ENCODE assay signal across 9 mouse cellular contexts in the genomic region with DNA sequence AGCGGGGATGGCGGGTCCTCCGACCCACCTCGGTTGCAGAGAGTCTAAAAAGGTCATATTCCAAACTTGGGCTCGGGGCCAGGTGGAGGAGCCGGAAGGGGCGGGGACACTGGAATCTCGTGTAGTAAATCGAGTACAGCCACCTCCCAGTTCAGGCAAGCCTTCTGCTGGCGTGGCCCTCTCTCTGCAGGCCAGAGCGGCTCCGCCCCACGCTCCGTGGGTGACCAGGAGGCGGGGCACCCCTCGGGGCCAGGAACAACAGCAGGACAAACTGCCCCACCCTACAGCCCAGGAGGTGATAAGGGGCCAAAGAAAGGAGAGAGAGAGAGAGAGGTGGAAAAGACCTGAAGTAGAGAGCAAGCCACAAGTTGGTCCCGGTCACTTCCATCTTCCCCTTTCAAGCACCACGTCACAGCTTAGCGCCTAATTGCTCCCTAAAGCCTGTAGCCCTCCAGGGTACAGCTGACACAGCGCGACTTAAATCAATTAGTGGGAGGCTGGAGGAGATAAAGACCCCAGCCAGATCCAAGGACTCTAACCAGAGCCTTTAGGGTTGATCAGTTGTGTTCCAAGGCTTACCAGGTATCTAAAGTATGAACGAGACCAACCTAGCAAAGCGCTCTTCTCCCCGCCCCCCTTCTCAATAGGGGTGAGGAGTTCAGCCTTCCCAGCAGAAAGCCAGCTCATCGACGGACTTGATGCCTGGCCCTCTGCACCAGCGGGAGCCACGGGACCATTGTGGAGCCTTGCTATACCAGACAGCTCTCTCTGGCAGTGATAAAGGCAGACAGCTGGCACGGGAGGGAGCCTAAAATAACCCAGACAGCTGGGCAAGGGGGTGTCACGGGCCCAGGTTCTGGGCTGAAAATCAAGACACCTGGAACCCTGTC. TPM values are rescaled to one million over a fixed set of nuclear protein-coding genes. Genes with fewer than 3 reads are reported as not detected.
DNase-seq lines count a peak whose midpoint lies in the region; ATAC-seq and TF ChIP-seq lines count a peak whose summit lies in the region.
"Had no signal": no experiment of that assay in that cellular context is flagged by ENCODE, and none has a peak within 500 bp of the region (broad histone marks: within the 10 kb centered on the region; RNA-seq: fewer than 3 reads in every experiment).

No protein-coding gene starts in this region.

- peak overlapping the region; percentile 18 for H3K4me3 ChIP-seq in embryonic fibroblast, embryonic 13.5 days (ENCODE audit: insufficient read depth, low read length)
- H3K4me3 ChIP-seq in heart, embryonic 13.5 days, result peak overlapping the region; percentile 96
- H3K4me3 ChIP-seq in kidney, postnatal 0 days (replicated peaks; ENCODE audit: low read depth, low read length), result peak overlapping the region; percentile 87
- peak overlapping the region; percentile 69 for H3K4me3 ChIP-seq in neural tube, embryonic 15.5 days (replicated peaks)

- WGBS in heart, embryonic 13.5 days, result 2% methylated on average over 30 of the region's 30 CpGs
- WGBS in kidney, postnatal 0 days, result 2% methylated on average over 30 of the region's 30 CpGs
- WGBS in neural tube, embryonic 15.5 days, result 2% methylated on average over 30 of the region's 30 CpGs

- no peaks in the 10 kb centered on the region for H3K27me3 ChIP-seq in heart, embryonic 13.5 days (replicated peaks)
- no peaks in the 10 kb centered on the region for H3K27me3 ChIP-seq in kidney, postnatal 0 days (ENCODE audit: insufficient read depth, low read length)
- H3K27me3 ChIP-seq in neural tube, embryonic 15.5 days (replicated peaks), result no peaks in the 10 kb centered on the region

- TF ChIP-seq POLR2A in embryonic fibroblast, embryonic 13.5 days (IDR thresholded peaks at IDR 0.05; ENCODE audit: low read depth, low read length), result peak; percentile 57

- ATAC-seq in heart, embryonic 13.5 days (ENCODE audit: extremely low read depth, insufficient number of reproducible peaks, low FRiP score, low TSS enrichment), result peak; percentile 70
- peak; percentile 12; the same call in 1 of the 2 replicates for ATAC-seq in kidney, postnatal 0 days (replicated peaks; ENCODE audit: low FRiP score, low read depth)
- ATAC-seq in neural tube, embryonic 15.5 days (ENCODE audit: low FRiP score), result no peak

- peak overlapping the region; percentile 86 for H3K4me2 ChIP-seq in heart, embryonic 13.5 days
- H3K4me2 ChIP-seq in kidney, postnatal 0 days (ENCODE audit: low read length), result peak overlapping the region; percentile 100
- peak overlapping the region; percentile 91 for H3K4me2 ChIP-seq in neural tube, embryonic 15.5 days

- H3K4me1 ChIP-seq in embryonic fibroblast, embryonic 13.5 days (ENCODE audit: control insufficient read depth, insufficient read depth, low read length), result peaks cover 11% of the 10 kb centered on the region
- peaks cover 79% of the 10 kb centered on the region for H3K4me1 ChIP-seq in heart, embryonic 13.5 days
- peaks cover 58% of the 10 kb centered on the region for H3K4me1 ChIP-seq in kidney, postnatal 0 days (replicated peaks; ENCODE audit: insufficient read depth, low read length)
- peaks cover 68% of the 10 kb centered on the region for H3K4me1 ChIP-seq in neural tube, embryonic 15.5 days

- DNase-seq in CD4-positive helper T cell, adult 2 months (ENCODE audit: low read depth, low spot score), result peak; percentile 27
- DNase-seq in adrenal gland, postnatal 25 days, result peak; percentile 91
- DNase-seq in kidney, postnatal 0 days (ENCODE audit: low spot score), result peak; percentile 93
- peak; percentile 97 to 98 for DNase-seq in lung, adult 18-20 months
- peak; percentile 79 for DNase-seq in urinary bladder, adult 2 months (ENCODE audit: low spot score)

- H3K36me3 ChIP-seq in heart, embryonic 13.5 days, result peaks cover 8% of the 10 kb centered on the region
- H3K36me3 ChIP-seq in kidney, postnatal 0 days (ENCODE audit: insufficient read depth, low read length), result no peaks in the 10 kb centered on the region
- H3K36me3 ChIP-seq in neural tube, embryonic 15.5 days, result 0 out of 2 replicates have a peak, but pooled peaks cover 2% of the 10 kb centered on the region

- peak overlapping the region; percentile 100 for H3K27ac ChIP-seq in embryonic fibroblast, embryonic 13.5 days (ENCODE audit: insufficient read depth, low read length)
- peak overlapping the region; percentile 100 for H3K27ac ChIP-seq in heart, embryonic 13.5 days (replicated peaks)
- peak overlapping the region; percentile 100 for H3K27ac ChIP-seq in kidney, postnatal 0 days
- peak overlapping the region; percentile 97 for H3K27ac ChIP-seq in neural tube, embryonic 15.5 days (replicated peaks)

- H3K9ac ChIP-seq in heart, embryonic 13.5 days, result peak overlapping the region; percentile 100
- peak overlapping the region; percentile 94 for H3K9ac ChIP-seq in kidney, postnatal 0 days (ENCODE audit: low read depth, low read length)
- peak overlapping the region; percentile 99 for H3K9ac ChIP-seq in neural tube, embryonic 15.5 days (replicated peaks)

- no peak for TF ChIP-seq CTCF in embryonic fibroblast, embryonic 13.5 days (IDR thresholded peaks at IDR 0.05; ENCODE audit: borderline replicate concordance, insufficient read depth, low read length)
- peak; percentile 41 for TF ChIP-seq CTCF in kidney, postnatal 0 days (IDR thresholded peaks at IDR 0.05; ENCODE audit: low read depth)

- H3K9me3 ChIP-seq in heart, embryonic 13.5 days, result no peaks in the 10 kb centered on the region
- H3K9me3 ChIP-seq in kidney, postnatal 0 days (replicated peaks; ENCODE audit: low read length), result no peaks in the 10 kb centered on the region
- no peaks in the 10 kb centered on the region for H3K9me3 ChIP-seq in neural tube, embryonic 15.5 days (replicated peaks)

RNA-seq across cellular contexts. Expression of a gene that starts 3.2 kb away (rescaled TPM):
- total RNA-seq in adrenal gland, postnatal 25 days (2021), result 1.1 and 1.6 TPM in 2 replicates
- polyA plus RNA-seq in embryonic fibroblast, embryonic 13.5 days (2011; ENCODE audit: insufficient read length, low read depth, missing spikeins), result 2.3 and 2.4 TPM in 2 replicates
- polyA plus RNA-seq in heart, embryonic 13.5 days (2015; fragmentation: Nextera tagmentation; extraction: Ambion mirVana), result 0.94 and 1.7 TPM in 2 replicates
- polyA plus RNA-seq in kidney, postnatal 0 days (2015; fragmentation: Nextera tagmentation; extraction: Ambion mirVana), result 3.2 and 3.3 TPM in 2 replicates
- 19.2 and 20.9 TPM in 2 replicates for polyA plus RNA-seq in neural tube, embryonic 15.5 days (2015; fragmentation: Nextera tagmentation; extraction: Ambion mirVana)
- polyA plus RNA-seq in urinary bladder, adult 2 months (2012; rRNA removed), result 1.6 and 1.8 TPM in 2 replicates

RNA-seq across cellular contexts. Expression of a gene that starts 6.3 kb away (rescaled TPM):
- total RNA-seq in adrenal gland, postnatal 25 days (2021), result 34.7 and 41.6 TPM in 2 replicates
- 12.4 and 15.1 TPM in 2 replicates for polyA plus RNA-seq in embryonic fibroblast, embryonic 13.5 days (2011; ENCODE audit: insufficient read length, low read depth, missing spikeins)
- polyA plus RNA-seq in heart, embryonic 13.5 days (2015; fragmentation: Nextera tagmentation; extraction: Ambion mirVana), result 6.1 and 6.2 TPM in 2 replicates
- 7.0 and 7.1 TPM in 2 replicates for polyA plus RNA-seq in kidney, postnatal 0 days (2015; fragmentation: Nextera tagmentation; extraction: Ambion mirVana)
- 10.5 and 11.2 TPM in 2 replicates for polyA plus RNA-seq in neural tube, embryonic 15.5 days (2015; fragmentation: Nextera tagmentation; extraction: Ambion mirVana)
- polyA plus RNA-seq in urinary bladder, adult 2 months (2012; rRNA removed), result 3.1 and 10.4 TPM in 2 replicates

RNA-seq across cellular contexts. Expression of a gene that starts 33.5 kb away (rescaled TPM):
- 26.8 and 30.8 TPM in 2 replicates for total RNA-seq in adrenal gland, postnatal 25 days (2021)
- polyA plus RNA-seq in embryonic fibroblast, embryonic 13.5 days (2011; ENCODE audit: insufficient read length, low read depth, missing spikeins), result 23.0 and 28.4 TPM in 2 replicates
- 57.2 and 62.8 TPM in 2 replicates for polyA plus RNA-seq in heart, embryonic 13.5 days (2015; fragmentation: Nextera tagmentation; extraction: Ambion mirVana)
- 77.4 and 78.7 TPM in 2 replicates for polyA plus RNA-seq in kidney, postnatal 0 days (2015; fragmentation: Nextera tagmentation; extraction: Ambion mirVana)
- polyA plus RNA-seq in neural tube, embryonic 15.5 days (2015; fragmentation: Nextera tagmentation; extraction: Ambion mirVana), result 79.5 and 81.1 TPM in 2 replicates
- polyA plus RNA-seq in urinary bladder, adult 2 months (2012; rRNA removed), result 24.8 and 26.7 TPM in 2 replicates

RNA-seq across cellular contexts. Expression of a gene that starts 46.8 kb away (rescaled TPM):
- 1.4 and 25.2 TPM in 2 replicates for total RNA-seq in adrenal gland, postnatal 25 days (2021)
- not detected in 2 replicates for polyA plus RNA-seq in embryonic fibroblast, embryonic 13.5 days (2011; ENCODE audit: insufficient read length, low read depth, missing spikeins)
- 0.37 and 1.5 TPM in 2 replicates for polyA plus RNA-seq in heart, embryonic 13.5 days (2015; fragmentation: Nextera tagmentation; extraction: Ambion mirVana)
- 0.32 and 0.45 TPM in 2 replicates for polyA plus RNA-seq in kidney, postnatal 0 days (2015; fragmentation: Nextera tagmentation; extraction: Ambion mirVana)
- polyA plus RNA-seq in neural tube, embryonic 15.5 days (2015; fragmentation: Nextera tagmentation; extraction: Ambion mirVana), result 0.50 TPM in 1 of 2 replicates, not detected in the other
- 0.27 and 0.45 TPM in 2 replicates for polyA plus RNA-seq in urinary bladder, adult 2 months (2012; rRNA removed)
- total RNA-seq: common myeloid progenitor, adult 5-6 weeks had no signal

Comparison
In these comparisons a context has a peak if more than half of its experiments do, and no peak if none do; other contexts are left out.
1. DNase-seq: peak in every context shown above with its lines; median percentile 98 in lung, adult 18-20 months; 93 in kidney, postnatal 0 days; 91 in adrenal gland, postnatal 25 days; 79 in urinary bladder, adult 2 months; 27 in CD4-positive helper T cell, adult 2 months.
2. H3K4me3 ChIP-seq: peak in every context shown above with its lines; median percentile 96 in heart, embryonic 13.5 days; 87 in kidney, postnatal 0 days; 69 in neural tube, embryonic 15.5 days; 18 in embryonic fibroblast, embryonic 13.5 days.